Mouse (Mus musculus) neutrophil, adult 59 days (primary cell): ENCODE measurements around the gene Gfod2. TPM values are rescaled to one million over a fixed set of nuclear protein-coding genes. Genes with fewer than 3 reads are reported as not detected.

ENCODE experiments used
- total RNA-seq, 2 experiments: library from RNA; stranded (reverse); gene quantifications; 1 replicate in 1 of 2; 2 replicates in 1 of 2; pipeline ENCODE4 v1.2.4; 2023

Gfod2 gene
- total RNA-seq, result under 1 TPM; 0.51 to 0.62 TPM

GRCm38 (mm10) chr8:105758277-105759108 lies at the start of gene Gfod2:
TSS of gene Gfod2 (minus strand) at chr8:105758664.

GRCm38 (mm10) chr8:105707498-105708403 lies 50.7 kb downstream of the Gfod2 start, which contains the start of the genes 4933405L10Rik and Enkd1:
TSS of gene 4933405L10Rik (plus strand) at chr8:105707655.
TSS of gene Enkd1 (minus strand) at chr8:105708210.

GRCm38 (mm10) chr8:105700966-105701824 lies 57.3 kb downstream of the Gfod2 start, which contains the start of the genes Acd and Pard6a:
TSS of gene Acd (minus strand) at chr8:105701102.
TSS of gene Pard6a (plus strand) at chr8:105701148.

GRCm38 (mm10) chr8:105685796-105686308 lies 72.6 kb downstream of the Gfod2 start, which contains the start of gene Carmil2:
TSS of gene Carmil2 (plus strand) at chr8:105686274.

Other genes with a start within 250 kb of the Gfod2 start
- not detected for gene Hsd11b2, start 239.9 kb downstream of the Gfod2 start, total RNA-seq
- gene Atp6v0d1, start 192.6 kb downstream of the Gfod2 start, total RNA-seq, result 100 to 1,000 TPM; 142 to 159 TPM
- 10 to 100 TPM; 15.2 to 17.7 TPM for gene Ripor1, start 153.4 kb downstream of the Gfod2 start, total RNA-seq
- 100 to 1,000 TPM in 1 of 2 experiments, 10 to 100 TPM in 1; 93.2 to 103 TPM for gene Ctcf, start 122.1 kb downstream of the Gfod2 start, total RNA-seq
- not detected for gene Agrp, start 121.3 kb downstream of the Gfod2 start, total RNA-seq
- 1 to 10 TPM; 9.4 to 9.7 TPM for gene Carmil2, start 72.4 kb downstream of the Gfod2 start, total RNA-seq
- gene Acd, start 57.6 kb downstream of the Gfod2 start, total RNA-seq, result 10 to 100 TPM; 26.9 to 32.0 TPM
- gene Pard6a, start 57.5 kb downstream of the Gfod2 start, total RNA-seq, result 1 to 10 TPM; 4.0 to 6.4 TPM
- gene 4933405L10Rik, start 51.0 kb downstream of the Gfod2 start, total RNA-seq, result not detected
- gene Enkd1, start 50.5 kb downstream of the Gfod2 start, total RNA-seq, result 1 to 10 TPM; 6.8 to 9.5 TPM
- 10 to 100 TPM; 21.9 to 25.2 TPM for gene Ranbp10, start 68.7 kb upstream of the Gfod2 start, total RNA-seq
- not detected for gene Tsnaxip1, start 69.1 kb upstream of the Gfod2 start, total RNA-seq
- 10 to 100 TPM; 13.5 to 17.1 TPM for gene Cenpt, start 94.6 kb upstream of the Gfod2 start, total RNA-seq
- gene Thap11, start 96.5 kb upstream of the Gfod2 start, total RNA-seq, result 10 to 100 TPM; 32.8 to 39.9 TPM
- gene Nutf2, start 101.9 kb upstream of the Gfod2 start, total RNA-seq, result 10 to 100 TPM; 22.8 to 35.5 TPM
- 10 to 100 TPM; 32.0 to 38.0 TPM for gene Edc4, start 122.2 kb upstream of the Gfod2 start, total RNA-seq
- not detected for gene Nrn1l, start 134.9 kb upstream of the Gfod2 start, total RNA-seq
- 10 to 100 TPM; 11.6 to 12.7 TPM for gene Pskh1, start 141.8 kb upstream of the Gfod2 start, total RNA-seq
- under 1 TPM in 1 of 2 experiments, not detected in 1; 0.98 TPM for gene Ctrl, start 175.2 kb upstream of the Gfod2 start, total RNA-seq
- gene Psmb10, start 179.8 kb upstream of the Gfod2 start, total RNA-seq, result 10 to 100 TPM; 76.7 to 93.4 TPM
- not detected for gene Lcat, start 184.7 kb upstream of the Gfod2 start, total RNA-seq
- 1 to 10 TPM; 5.8 to 6.9 TPM for gene Slc12a4, start 207.4 kb upstream of the Gfod2 start, total RNA-seq
- under 1 TPM in 1 of 2 experiments, not detected in 1; 0.22 TPM for gene Dpep3, start 220.8 kb upstream of the Gfod2 start, total RNA-seq
- 1 to 10 TPM; 4.9 to 5.8 TPM for gene Dus2, start 232.7 kb upstream of the Gfod2 start, total RNA-seq
- under 1 TPM in 1 of 2 experiments, not detected in 1; 0.33 TPM for gene Dpep2nb, start 247.3 kb upstream of the Gfod2 start, total RNA-seq